Mouse (Mus musculus): ENCODE results near the gene 6820408C15Rik.

DNA sequence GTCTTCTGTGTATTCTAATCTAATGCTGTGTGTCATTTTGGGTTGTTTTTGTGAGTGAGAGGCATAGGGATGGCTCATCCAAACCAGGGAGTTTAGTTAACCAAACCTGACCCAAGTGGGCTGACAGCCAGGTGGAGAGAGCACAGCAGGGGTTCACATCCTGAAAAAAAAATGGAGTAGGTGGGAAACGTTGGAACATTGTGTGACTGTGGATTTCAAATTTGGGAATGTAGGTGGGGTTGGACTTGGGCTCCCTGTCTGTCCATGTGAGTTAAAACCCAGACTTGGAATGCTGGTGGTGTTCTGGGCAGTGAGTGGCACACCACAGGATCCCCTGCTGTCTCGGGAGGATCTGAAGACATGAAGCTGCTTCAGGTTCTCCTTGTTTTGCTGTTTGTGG lies 61.4 kb downstream of the 6820408C15Rik start, which contains the start of gene Defb20:
- TF ChIP-seq CHD2 (IDR thresholded peaks at IDR 0.05; ENCODE audit: low read depth, low read length) (no peak), MAFK (IDR thresholded peaks at IDR 0.05; ENCODE audit: insufficient read depth, low read depth, low read length) (no peak), HCFC1 (IDR thresholded peaks at IDR 0.05; ENCODE audit: borderline replicate concordance, insufficient read depth, low read length) (no peak), ZC3H11A (IDR thresholded peaks at IDR 0.05; ENCODE audit: borderline replicate concordance, low read depth, low read length) (no peak), ZNF384 (IDR thresholded peaks at IDR 0.05; ENCODE audit: low read depth, low read length) (no peak)

All from ES-E14 (cell line).